Mouse (Mus musculus) stomach, embryonic 14.5 days (tissue): ENCODE results near the gene Igf2r. TPM values are rescaled to one million over a fixed set of nuclear protein-coding genes. Genes with fewer than 3 reads are reported as not detected.

Experiments
- ATAC-seq: fragments of 200-750 bp; cut with Nextera tagmentation; 2 replicates; pipeline ENCODE4 v1.8.0; 2017; ENCODE audit warnings: low read depth, moderate TSS enrichment; ENCODE audit not compliant: insufficient number of reproducible peaks, insufficient read depth, low FRiP score
- H3K27ac ChIP-seq: fragments of 300-500 bp; sonication (generic); 2 replicates; pipeline ENCODE4 v1.5.1; 2014; ENCODE audit warnings: mild to moderate bottlenecking, low read length, moderate library complexity, mixed read lengths
- H3K27me3 ChIP-seq: fragments of 300-500 bp; sonication (generic); 2 replicates; pipeline ENCODE4 v1.6.1; 2014; ENCODE audit warnings: low read length, control low read depth, mixed read lengths; ENCODE audit not compliant: control insufficient read depth, insufficient read depth
- H3K36me3 ChIP-seq: fragments of 300-500 bp; sonication (generic); 2 replicates; pipeline ENCODE4 v1.6.1; 2014; ENCODE audit warnings: mild to moderate bottlenecking, control low read depth, low read length, moderate library complexity, mixed read lengths; ENCODE audit not compliant: control insufficient read depth, insufficient read depth
- H3K4me1 ChIP-seq: fragments of 300-500 bp; sonication (generic); 2 replicates; pipeline ENCODE4 v1.6.1; 2014; ENCODE audit warnings: low read length, control low read depth, mixed read lengths; ENCODE audit not compliant: control insufficient read depth, insufficient read depth
- H3K4me2 ChIP-seq: fragments of 300-500 bp; sonication (generic); replicated peaks from 2 replicates; pipeline ENCODE4 v1.6.1; 2014; ENCODE audit warnings: low read depth, low read length, control low read depth
- H3K4me3 ChIP-seq: fragments of 300-500 bp; sonication (generic); 2 replicates; pipeline ENCODE4 v1.5.1; 2014; ENCODE audit warnings: low read depth, low read length, control low read depth
- H3K9ac ChIP-seq: fragments of 300-500 bp; sonication (generic); replicated peaks from 2 replicates; pipeline ENCODE4 v1.6.1; 2014; ENCODE audit warnings: low read depth, mild to moderate bottlenecking, control low read depth, low read length, moderate library complexity, mixed read lengths
- H3K9me3 ChIP-seq: fragments of 300-500 bp; sonication (generic); 2 replicates; pipeline ENCODE4 v1.6.1; 2016; ENCODE audit warnings: low read depth, low read length, control low read depth; ENCODE audit not compliant: control insufficient read depth
- WGBS: fragments of 180-500 bp; shearing (Covaris S2); extraction: QIAGEN DNeasy Blood & Tissue Kit; methylation state at CpG from one replicate; pipeline ENCODE4 v1.1.7; 2014; 5-methylcytosine and 5-hydroxymethylcytosine counted together
- polyA plus RNA-seq: library from polyadenylated mRNA; unstranded; fragments of >200 nt; fragmentation: Nextera tagmentation; extraction: Ambion mirVana; gene quantifications from 2 replicates; pipeline ENCODE4 v1.2.1, GENCODE M21; 2014

Gene Igf2r
- polyA plus RNA-seq: 46.0 and 51.7 TPM in 2 replicates

GRCm38 (mm10) chr17:12769380-12769921 is at the start of gene Igf2r:
Gene Igf2r (minus strand): TSS chr17:12769664.
- Histone ChIP-seq H3K9ac (peak within 1 kb of the TSS; percentile 95), H3K4me3 (peak within 1 kb of the TSS; percentile 59), H3K36me3 (peaks cover 20% of the 10 kb centered on the region), H3K4me2 (peak within 1 kb of the TSS; percentile 58), H3K4me1 (peaks cover 16% of the 10 kb centered on the region), H3K27ac (peak within 1 kb of the TSS; percentile 74), H3K27me3 (no peaks in the 10 kb centered on the region), H3K9me3 (no peaks in the 10 kb centered on the region)
- WGBS: 49% methylated on average over 63 of the region's 67 CpGs
- ATAC-seq: peak; percentile 80

GRCm38 (mm10) chr17:12815885-12816284 is 46.4 kb upstream of the Igf2r start:
- no peaks in the 10 kb centered on the region for H3K27me3 ChIP-seq
- H3K4me3 ChIP-seq: no peak overlapping the region
- H3K4me1 ChIP-seq: no peaks in the 10 kb centered on the region
- ATAC-seq: no peak
- H3K27ac ChIP-seq: no peak overlapping the region
- H3K4me2 ChIP-seq: no peak overlapping the region
- H3K9ac ChIP-seq: no peak overlapping the region
- WGBS: 96% methylated on average over 4 of the region's 4 CpGs
- H3K36me3 ChIP-seq: peaks cover 14% of the 10 kb centered on the region; the same call in 1 of the 2 replicates
- peaks cover 9% of the 10 kb centered on the region; the same call in 1 of the 2 replicates for H3K9me3 ChIP-seq

GRCm38 (mm10) chr17:12814502-12814901 is 45.0 kb upstream of the Igf2r start:
- no peak for ATAC-seq
- H3K36me3 ChIP-seq: peaks cover 14% of the 10 kb centered on the region; the same call in 1 of the 2 replicates
- no peak overlapping the region for H3K27ac ChIP-seq
- no peak overlapping the region for H3K4me3 ChIP-seq
- H3K27me3 ChIP-seq: no peaks in the 10 kb centered on the region
- no peak overlapping the region for H3K9ac ChIP-seq
- H3K9me3 ChIP-seq: peaks cover 9% of the 10 kb centered on the region; the same call in 1 of the 2 replicates
- H3K4me2 ChIP-seq: no peak overlapping the region
- 74% methylated on average over 3 of the region's 3 CpGs for WGBS
- H3K4me1 ChIP-seq: peaks cover 9% of the 10 kb centered on the region

- Histone ChIP-seq H3K9ac (no peak overlapping the region), H3K9me3 (0 out of 2 replicates have a peak, but pooled peaks cover 2% of the 10 kb centered on the region), H3K27ac (no peak overlapping the region), H3K4me3 (no peak overlapping the region), H3K27me3 (no peaks in the 10 kb centered on the region), H3K4me2 (no peak overlapping the region), H3K36me3 (peaks cover 9% of the 10 kb centered on the region; the same call in 1 of the 2 replicates), H3K4me1 (peaks cover 15% of the 10 kb centered on the region)
- 100% methylated on average over 1 of the region's 1 CpGs for WGBS
- ATAC-seq: no peak
Observed at GRCm38 (mm10) chr17:12810973-12811303, 41.5 kb upstream of the Igf2r start.

GRCm38 (mm10) chr17:12810103-12810972 is 40.9 kb upstream of the Igf2r start:
- Histone ChIP-seq H3K4me3 (no peak overlapping the region), H3K27me3 (no peaks in the 10 kb centered on the region), H3K27ac (peak overlapping the region; percentile 78; the same call in 1 of the 2 replicates), H3K4me1 (peaks cover 15% of the 10 kb centered on the region), H3K9ac (no peak overlapping the region), H3K9me3 (0 out of 2 replicates have a peak, but pooled peaks cover 2% of the 10 kb centered on the region), H3K4me2 (0 out of 2 replicates have a peak overlapping the region, but pooled peaks have one; percentile 6), H3K36me3 (peaks cover 9% of the 10 kb centered on the region; the same call in 1 of the 2 replicates)
- WGBS: 19% methylated on average over 14 of the region's 14 CpGs
- ATAC-seq: peak; percentile 84

GRCm38 (mm10) chr17:12808851-12809250 is 39.4 kb upstream of the Igf2r start:
- Histone ChIP-seq H3K36me3 (no peaks in the 10 kb centered on the region), H3K4me1 (peaks cover 15% of the 10 kb centered on the region), H3K4me3 (no peak overlapping the region), H3K9ac (no peak overlapping the region), H3K27me3 (no peaks in the 10 kb centered on the region), H3K4me2 (no peak overlapping the region), H3K9me3 (0 out of 2 replicates have a peak, but pooled peaks cover 2% of the 10 kb centered on the region), H3K27ac (no peak overlapping the region)
- no peak for ATAC-seq
- WGBS: 89% methylated on average over 6 of the region's 6 CpGs

- H3K4me2 ChIP-seq: no peak overlapping the region
- H3K27me3 ChIP-seq: no peaks in the 10 kb centered on the region
- no peak overlapping the region for H3K4me3 ChIP-seq
- no peaks in the 10 kb centered on the region for H3K9me3 ChIP-seq
- H3K27ac ChIP-seq: no peak overlapping the region
- ATAC-seq: no peak
- no peaks in the 10 kb centered on the region for H3K36me3 ChIP-seq
- peaks cover 10% of the 10 kb centered on the region for H3K4me1 ChIP-seq
- H3K9ac ChIP-seq: no peak overlapping the region
Observed at GRCm38 (mm10) chr17:12804584-12805445, 35.4 kb upstream of the Igf2r start.
